Mouse (Mus musculus) ovary, adult 18-20 months (tissue): ENCODE data around the gene Kcnmb1.

Experiments
- DNase-seq: peaks from one replicate; pipeline ENCODE4 v3.0.0; 2022; ENCODE audit warnings: low spot score, mixed read lengths

Kcnmb1 gene

DNA sequence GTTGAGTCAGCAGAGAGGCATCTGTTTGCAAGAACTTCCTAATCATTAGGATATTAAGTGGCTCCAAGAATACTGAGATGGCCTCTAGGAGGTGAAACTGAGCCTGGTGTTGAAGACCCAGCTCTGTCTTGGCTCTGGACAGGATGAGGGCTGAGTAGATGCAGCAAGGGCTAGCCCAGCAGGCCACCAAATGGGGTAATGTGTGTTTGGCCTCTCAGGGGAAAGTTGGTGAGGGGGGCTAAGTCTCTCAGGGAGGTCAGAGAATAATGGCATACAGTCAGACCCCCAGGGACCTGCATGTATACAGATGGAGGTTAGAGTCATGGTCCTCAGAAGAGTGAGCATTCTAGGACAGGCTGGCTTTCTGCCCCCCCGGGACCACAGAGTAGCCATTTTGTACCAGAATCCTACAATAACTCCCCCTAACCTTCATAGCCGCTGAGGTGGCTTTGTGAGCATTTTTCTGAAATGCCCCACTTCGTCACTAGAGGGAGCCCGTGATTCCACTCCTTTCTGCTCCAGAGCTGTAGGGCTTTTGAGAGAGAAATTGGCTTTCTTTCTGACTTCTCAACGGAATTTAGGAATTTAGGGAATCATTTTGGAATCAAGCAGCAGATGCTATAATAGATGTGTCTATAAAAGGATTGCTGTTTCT is 39.3 kb downstream of the Kcnmb1 start:
- DNase-seq = no peak

DNA sequence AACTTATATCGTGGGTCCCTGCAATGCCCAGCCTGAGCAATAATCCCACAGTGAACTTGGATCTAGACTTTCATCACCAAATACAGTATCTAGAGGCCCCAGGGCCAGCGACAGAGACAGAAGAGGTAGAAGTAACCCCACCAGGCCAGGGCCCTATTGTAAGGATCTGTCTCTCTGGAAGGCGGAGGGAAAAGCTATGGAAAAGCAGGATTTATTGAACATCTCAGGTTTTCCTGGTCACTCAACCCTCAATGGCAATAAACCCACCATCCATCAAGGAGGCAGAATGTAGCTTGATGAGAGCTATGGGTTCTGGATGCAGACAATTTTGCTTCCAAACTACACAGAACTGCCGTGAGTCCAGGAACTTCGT is 39.8 kb downstream of the Kcnmb1 start:
- DNase-seq = no peak

DNA sequence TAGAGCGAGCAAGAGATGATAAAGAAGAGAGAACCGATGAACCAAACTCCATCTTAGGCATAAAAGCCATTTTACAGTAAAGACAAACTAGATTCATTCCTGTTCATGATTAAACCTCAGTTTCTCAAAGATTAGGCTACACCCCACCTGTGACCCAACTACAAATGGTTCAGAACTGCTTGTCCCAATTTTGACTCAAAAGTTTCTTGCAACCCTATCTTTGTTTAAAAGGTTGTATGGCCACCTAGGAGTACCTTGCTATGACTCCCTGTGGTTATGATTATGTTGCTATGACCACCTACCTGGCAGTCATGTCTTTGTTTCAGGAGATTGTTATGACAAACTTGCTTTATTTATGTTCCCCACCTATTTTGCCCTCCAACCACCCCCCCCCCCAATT is 44.8 kb downstream of the Kcnmb1 start:
- DNase-seq = no peak

DNA sequence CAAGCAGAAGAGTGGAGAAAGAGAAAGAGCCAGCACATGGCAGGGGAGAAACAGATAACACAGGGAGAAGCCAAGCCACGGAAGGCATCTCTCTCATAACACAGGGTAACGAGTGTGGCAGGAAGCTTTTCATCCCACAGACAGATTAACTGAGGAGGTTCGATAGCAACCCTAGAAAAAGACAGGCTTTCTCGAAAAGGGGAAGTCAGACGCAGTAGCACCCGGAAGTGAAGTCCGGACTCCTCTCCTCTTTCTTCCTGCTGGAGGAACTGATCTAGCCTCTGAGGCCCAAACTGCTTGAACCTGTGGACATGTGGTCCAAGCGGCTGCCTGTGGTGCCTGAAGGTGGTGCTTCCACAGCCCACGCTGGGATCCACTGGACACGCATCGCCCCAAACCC is 45.4 kb downstream of the Kcnmb1 start:
- DNase-seq = no peak

DNA sequence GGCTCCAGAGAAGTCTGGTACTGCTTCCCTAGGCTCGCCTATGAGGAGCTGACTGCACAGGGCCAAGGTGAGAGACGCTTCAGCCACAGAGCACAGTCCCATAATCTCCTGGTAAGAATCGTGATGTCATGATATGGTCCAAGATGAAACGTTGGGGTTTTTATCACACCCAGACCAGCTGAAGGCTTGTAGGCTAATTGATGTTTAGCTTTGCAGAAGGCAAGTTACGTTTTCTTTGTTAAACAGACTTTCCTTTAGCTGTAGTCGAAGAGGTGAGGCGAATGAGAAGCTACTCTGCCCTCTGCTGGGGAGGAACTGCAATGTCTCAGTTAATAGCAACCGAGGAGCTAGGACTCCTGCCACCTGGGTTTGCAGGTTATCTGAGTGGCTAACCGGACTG is 45.9 kb downstream of the Kcnmb1 start:
- no peak for DNase-seq

DNA sequence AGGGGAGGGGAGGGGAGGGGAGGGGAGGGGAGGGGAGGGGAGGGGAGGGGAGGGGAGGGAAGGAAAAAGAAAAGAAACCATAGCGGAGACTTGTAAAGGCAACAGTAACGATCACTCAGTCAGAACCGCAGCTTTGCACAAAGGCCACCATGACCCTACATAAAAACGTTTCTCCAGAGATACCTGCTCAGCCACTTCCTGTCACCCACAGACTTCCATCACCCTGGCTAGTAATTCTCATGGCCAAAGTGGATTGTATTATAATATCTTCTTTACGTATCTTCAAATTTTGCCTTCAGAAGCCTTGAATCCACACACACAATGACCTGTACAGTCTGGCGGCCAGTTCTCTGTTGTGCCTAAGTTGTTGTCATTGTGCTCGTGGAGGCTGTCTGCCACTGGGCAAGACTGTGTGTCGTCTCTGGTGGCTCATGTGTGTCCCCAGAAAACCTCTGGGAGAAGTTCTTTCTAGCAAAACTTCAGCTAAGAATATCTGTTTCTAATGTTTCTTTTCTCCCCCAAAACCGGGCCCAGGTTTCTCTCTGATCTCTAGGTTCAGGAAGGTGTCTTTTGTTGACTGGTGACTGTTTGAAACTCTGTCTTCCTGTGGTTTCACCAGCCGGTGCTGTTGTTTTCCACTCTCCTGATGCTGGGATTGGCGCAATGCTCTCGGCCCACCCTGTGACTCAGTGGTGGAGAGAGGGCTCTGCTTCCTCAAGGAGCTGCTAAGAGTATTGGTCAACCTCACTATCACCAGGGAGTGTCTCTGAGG is 46.7 kb downstream of the Kcnmb1 start:
- DNase-seq = no peak

DNA sequence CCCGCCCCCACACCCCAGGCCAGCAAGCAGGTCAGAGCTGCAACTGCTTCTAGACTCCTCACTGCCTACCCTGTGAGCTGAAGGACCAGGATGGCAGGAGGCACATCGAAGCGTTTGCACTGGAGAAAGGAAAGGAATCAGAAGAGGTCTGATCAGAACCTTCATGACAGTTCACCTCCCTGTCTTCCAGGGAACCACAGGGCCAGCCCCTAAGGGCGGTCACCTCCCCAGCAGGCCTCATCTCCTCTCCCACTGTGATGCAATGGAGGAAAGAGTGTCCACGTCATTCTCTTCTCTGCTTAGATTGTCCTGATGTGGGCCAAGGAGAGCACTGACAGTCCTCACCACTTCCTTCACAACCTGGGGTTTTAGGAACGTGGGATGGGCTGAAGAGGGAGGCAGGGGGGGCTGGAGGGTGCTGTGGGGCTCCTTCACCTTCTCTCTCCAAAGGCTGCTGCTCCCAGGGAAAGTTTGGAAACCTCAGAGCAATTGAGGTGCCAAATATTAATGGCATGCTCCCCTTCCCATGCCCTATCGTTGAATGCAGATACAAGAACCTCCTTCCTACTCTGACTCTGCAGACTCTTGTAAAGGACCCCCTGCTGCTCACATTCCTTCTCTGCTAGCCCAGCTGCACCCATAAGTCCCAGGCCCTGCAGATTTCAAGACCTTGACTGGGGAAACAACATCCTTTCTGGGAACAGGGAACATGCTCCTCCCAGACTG is 47.5 kb downstream of the Kcnmb1 start:
- DNase-seq = no peak

DNA sequence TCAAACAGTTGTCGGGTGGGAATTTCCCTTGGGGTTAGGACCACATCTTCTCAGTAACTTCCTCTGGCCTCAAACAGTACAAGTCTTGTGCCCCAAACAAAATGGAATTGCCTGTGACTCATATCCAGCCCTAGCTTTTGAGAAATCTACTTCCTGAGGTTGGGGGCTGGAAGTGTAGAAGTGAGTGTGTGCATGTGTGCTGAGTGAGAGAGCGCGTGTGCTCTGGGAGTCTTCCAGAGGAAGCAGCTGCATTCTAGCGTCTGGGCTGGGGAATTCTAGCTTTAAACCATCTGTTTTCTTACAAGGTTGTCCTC is 48.0 kb downstream of the Kcnmb1 start:
- no peak for DNase-seq

DNA sequence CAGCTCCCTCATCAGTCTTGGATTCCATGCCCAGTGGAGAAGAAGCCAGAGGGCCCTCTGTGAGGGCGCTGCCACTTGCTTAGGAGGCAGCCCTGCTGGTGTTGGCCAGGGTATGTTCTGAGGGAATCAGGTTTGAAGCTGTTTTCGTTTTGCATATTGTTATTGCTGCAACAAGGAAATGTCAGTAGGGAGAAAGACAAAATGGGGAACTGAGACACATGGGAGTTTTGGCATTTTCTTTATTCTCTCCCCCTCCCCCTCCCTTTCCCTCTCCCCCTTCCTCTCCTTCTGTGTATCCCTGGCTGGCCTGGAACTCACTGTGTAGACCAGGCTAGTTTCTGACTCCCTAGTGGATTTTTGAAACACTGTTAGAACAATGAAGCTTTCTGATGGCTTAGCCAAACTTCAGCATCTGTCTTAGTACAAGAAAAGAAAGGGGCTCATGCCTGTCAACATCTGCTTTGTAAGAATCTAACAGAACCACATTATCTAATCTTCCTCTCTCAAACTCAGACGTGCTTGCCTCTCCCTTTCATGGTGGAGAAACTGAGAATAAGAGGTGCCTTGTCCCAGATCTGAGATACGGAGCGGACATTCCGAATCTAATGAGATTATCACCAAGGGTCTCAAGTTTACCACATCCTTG is 49.3 kb downstream of the Kcnmb1 start:
- no peak for DNase-seq
